Mouse (Mus musculus) spleen, adult 2 months (tissue): ENCODE measurements at regions not wholly inside any gene's neighbourhood (a gene's known extent, or its start where the extent isn't known, plus 50 kb on each side); places are given as distances from the start of the nearest gene placed in this dataset.

Experiments
- CTCF ChIP-seq: fragments of 200-500 bp; IDR thresholded peaks from 2 replicates; pipeline ENCODE4 v1.5.1; 2011; ENCODE audit warnings: mild to moderate bottlenecking, inconsistent platforms; ENCODE audit not compliant: insufficient read depth, insufficient read length, insufficient replicate concordance; ENCODE audit errors: extremely low read depth
- POLR2A ChIP-seq: fragments of 200-500 bp; IDR thresholded peaks from 2 replicates; pipeline ENCODE4 v1.6.1; 2011; ENCODE audit warnings: low read depth, low read length, inconsistent platforms

DNA sequence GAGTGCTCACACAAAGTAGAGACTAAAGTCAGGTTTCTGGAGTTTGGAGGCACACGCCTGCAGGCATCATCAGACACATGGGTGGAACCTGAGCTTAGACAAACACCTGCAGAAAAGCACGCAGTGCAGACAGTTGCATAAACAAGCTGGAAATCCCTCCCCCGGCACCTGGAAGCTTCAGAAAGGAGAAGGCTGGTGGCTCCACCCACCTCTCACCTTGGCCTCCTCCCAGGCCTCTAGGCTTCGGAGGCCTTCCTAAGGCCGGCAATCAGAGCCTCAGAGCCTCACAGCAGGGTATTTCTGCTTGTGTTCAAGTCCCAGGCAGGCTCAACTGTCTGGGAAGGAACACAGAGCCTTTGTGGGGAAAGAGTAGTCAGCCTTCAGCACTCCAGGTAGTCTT is 108.2 kb upstream of the Haao start:
- no peak for TF ChIP-seq POLR2A
- TF ChIP-seq CTCF = no peak
